Comparison of ENCODE assay signal across 9 mouse cellular contexts in genomic region chr17:83772711-83773110, GRCm38 (mm10).
DNase-seq lines count a peak whose midpoint lies in the region; ATAC-seq and TF ChIP-seq lines count a peak whose summit lies in the region.
"Had no signal": no experiment of that assay in that cellular context is flagged by ENCODE, and none has a peak within 500 bp of the region (broad histone marks: within the 10 kb centered on the region; RNA-seq: fewer than 3 reads in every experiment).

No protein-coding gene starts in this region.

- intact Hi-C loops in heart, postnatal 25 days (cut with DNase I): no loop called here

- DNase-seq in heart, postnatal 25 days (ENCODE audit: low spot score): no peak
- peak; percentile 51 for DNase-seq in embryonic facial prominence, embryonic 11.5 days (ENCODE audit: low spot score)
- peak in 1 of 3 experiments; percentile 26 for DNase-seq in liver, embryonic 14.5 days (ENCODE audit: low read depth in 3 of 3, low spot score in 3 of 3)
- DNase-seq in skeletal muscle tissue, adult 2 months (ENCODE audit: low read depth, low spot score): peak; percentile 12
- DNase-seq in heart, adult 8-10 months (ENCODE audit: low spot score): no peak
- no peak for DNase-seq in left cerebral cortex, adult 9 months (ENCODE audit: low spot score in 2 of 2)

- peaks cover 7% of the 10 kb centered on the region for H3K36me3 ChIP-seq in heart, embryonic 16.5 days (ENCODE audit: control insufficient read depth, insufficient read depth)
- H3K36me3 ChIP-seq in embryonic facial prominence, embryonic 11.5 days (replicated peaks; ENCODE audit: control insufficient read depth, insufficient read depth, low read depth, low read length): no peaks in the 10 kb centered on the region
- H3K36me3 ChIP-seq in liver, embryonic 14.5 days (replicated peaks; ENCODE audit: control insufficient read depth, insufficient read depth, low read depth): no peaks in the 10 kb centered on the region; the same call in 1 of the 2 replicates

- ATAC-seq in heart, embryonic 16.5 days (replicated peaks; ENCODE audit: extremely low read depth, insufficient read depth, low FRiP score): peak; percentile 61
- peak; percentile 53 for ATAC-seq in embryonic facial prominence, embryonic 11.5 days (replicated peaks; ENCODE audit: insufficient number of reproducible peaks, low FRiP score, low TSS enrichment, low read depth)
- no peak for ATAC-seq in liver, embryonic 14.5 days (ENCODE audit: insufficient read depth)
- ATAC-seq in frontal cortex, adult (ENCODE audit: low TSS enrichment): no peak

- H3K27me3 ChIP-seq in heart, embryonic 16.5 days (ENCODE audit: control insufficient read depth, insufficient read depth, low read length): no peaks in the 10 kb centered on the region
- H3K27me3 ChIP-seq in embryonic facial prominence, embryonic 11.5 days (ENCODE audit: control insufficient read depth, insufficient read depth, low read length): no peaks in the 10 kb centered on the region
- H3K27me3 ChIP-seq in liver, embryonic 14.5 days (ENCODE audit: control insufficient read depth, insufficient read depth, low read length): no peaks in the 10 kb centered on the region

- no peak overlapping the region for H3K9ac ChIP-seq in heart, embryonic 16.5 days (ENCODE audit: low read length)
- H3K9ac ChIP-seq in embryonic facial prominence, embryonic 11.5 days (replicated peaks; ENCODE audit: low read length): no peak overlapping the region
- no peak overlapping the region for H3K9ac ChIP-seq in liver, embryonic 14.5 days (replicated peaks)

- no peak overlapping the region for H3K4me3 ChIP-seq in heart, embryonic 16.5 days (ENCODE audit: low read length)
- H3K4me3 ChIP-seq in embryonic facial prominence, embryonic 11.5 days (ENCODE audit: low read depth, low read length): no peak overlapping the region
- no peak overlapping the region for H3K4me3 ChIP-seq in liver, embryonic 14.5 days (ENCODE audit: insufficient read depth in 1 of 2, low read depth in 2 of 2, low read length in 2 of 2)
- H3K4me3 ChIP-seq: erythroblast, embryonic 14.5 days had no signal

- 74% methylated on average over 8 of the region's 8 CpGs for WGBS in heart, embryonic 16.5 days
- 65% methylated on average over 8 of the region's 8 CpGs for WGBS in embryonic facial prominence, embryonic 11.5 days
- 40% methylated on average over 8 of the region's 8 CpGs for WGBS in liver, embryonic 14.5 days (ENCODE audit: insufficient replicate concordance)

- TF ChIP-seq CTCF in liver, embryonic 14.5 days (IDR thresholded peaks at IDR 0.05; ENCODE audit: low read depth): peak; percentile 39

- TF ChIP-seq EP300 in liver, embryonic 14.5 days (IDR thresholded peaks at IDR 0.05; ENCODE audit: low read depth): no peak

- no peak overlapping the region for H3K4me2 ChIP-seq in heart, embryonic 16.5 days (ENCODE audit: low read depth, low read length)
- no peak overlapping the region for H3K4me2 ChIP-seq in embryonic facial prominence, embryonic 11.5 days (ENCODE audit: low read depth, low read length)
- no peak overlapping the region for H3K4me2 ChIP-seq in liver, embryonic 14.5 days (ENCODE audit: low read depth)

- H3K4me1 ChIP-seq in heart, embryonic 16.5 days (ENCODE audit: control insufficient read depth, insufficient read depth, low read length): no peaks in the 10 kb centered on the region
- H3K4me1 ChIP-seq in embryonic facial prominence, embryonic 11.5 days (ENCODE audit: control insufficient read depth, insufficient read depth, low read length): no peaks in the 10 kb centered on the region
- H3K4me1 ChIP-seq in liver, embryonic 14.5 days (replicated peaks; ENCODE audit: control insufficient read depth in 2 of 2, insufficient read depth in 2 of 2, low read length in 1 of 2): peaks cover 7 to 14% of the 10 kb centered on the region in 2 experiments

- no peak overlapping the region; the same call in 1 of the 2 replicates for H3K27ac ChIP-seq in heart, embryonic 16.5 days (ENCODE audit: low read length)
- H3K27ac ChIP-seq in embryonic facial prominence, embryonic 11.5 days (replicated peaks; ENCODE audit: low read depth, low read length): no peak overlapping the region
- H3K27ac ChIP-seq in liver, embryonic 14.5 days: no peak overlapping the region

- no peaks in the 10 kb centered on the region for H3K9me3 ChIP-seq in heart, embryonic 16.5 days (replicated peaks; ENCODE audit: control insufficient read depth, low read length)
- no peaks in the 10 kb centered on the region for H3K9me3 ChIP-seq in embryonic facial prominence, embryonic 11.5 days (replicated peaks; ENCODE audit: control insufficient read depth, low read length)
- H3K9me3 ChIP-seq in liver, embryonic 14.5 days (ENCODE audit: control insufficient read depth, low read length): no peaks in the 10 kb centered on the region

Comparison
In these comparisons a context has a peak if more than half of its experiments do, and no peak if none do; other contexts are left out.
1. ATAC-seq: peak in heart, embryonic 16.5 days (single experiment) and embryonic facial prominence, embryonic 11.5 days (single experiment); none in liver, embryonic 14.5 days (single experiment) and frontal cortex, adult (single experiment).
2. DNase-seq: peak in embryonic facial prominence, embryonic 11.5 days (single experiment) and skeletal muscle tissue, adult 2 months (single experiment); none in heart, postnatal 25 days (single experiment), heart, adult 8-10 months (single experiment) and left cerebral cortex, adult 9 months (0 of 2).